Mouse (Mus musculus): ENCODE data around the gene Oas1d. TPM values are rescaled to one million over a fixed set of nuclear protein-coding genes. Genes with fewer than 3 reads are reported as not detected.
"Not testable (repeated sequence)": the region's sequence is repeated elsewhere in the genome, so short reads cannot be mapped to it uniquely, and the experiment has no call there.

Gene Oas1d
- polyA plus RNA-seq, 1 experiment: 0.18 TPM

- TF ChIP-seq POLR2A (IDR thresholded peaks at IDR 0.05; ENCODE audit: low read depth, low read length) (no peak), CTCF (IDR thresholded peaks at IDR 0.05; ENCODE audit: extremely low read depth, insufficient read length, insufficient replicate concordance, low read depth, low read length) (no peak)
- Histone ChIP-seq H3K36me3 (ENCODE audit: control insufficient read depth, insufficient read depth, low read length) (no peaks in the 10 kb centered on the region), H3K27me3 (ENCODE audit: control insufficient read depth, insufficient read depth, low read length) (no peaks in the 10 kb centered on the region), H3K4me3 (ENCODE audit: low read depth, low read length) (peak overlapping the region; percentile 31; the same call in 1 of the 2 replicates), H3K27ac (ENCODE audit: insufficient read depth, low read depth, low read length) (no peak overlapping the region), H3K4me1 (ENCODE audit: control insufficient read depth, insufficient read depth, insufficient read length, low read length) (peaks cover 12% of the 10 kb centered on the region; the same call in 1 of the 2 replicates)
- 49% methylated on average over 6 of the region's 6 CpGs for WGBS
Observed at GRCm38 (mm10) chr5:120887831-120888230, 26.5 kb upstream of the Oas1d start.

GRCm38 (mm10) chr5:120888294-120888815 is 26.0 kb upstream of the Oas1d start:
- 54% methylated on average over 4 of the region's 4 CpGs for whole genome bisulfite sequencing
- H3K27me3 ChIP-seq (ENCODE audit: control insufficient read depth, insufficient read depth, low read length): not testable (repeated sequence)

GRCm38 (mm10) chr5:120890026-120890425 is 24.3 kb upstream of the Oas1d start:
- H3K4me1 ChIP-seq (ENCODE audit: control insufficient read depth, insufficient read depth, insufficient read length, low read length): peaks cover 12% of the 10 kb centered on the region; the same call in 1 of the 2 replicates
- H3K27me3 ChIP-seq (ENCODE audit: control insufficient read depth, insufficient read depth, low read length): no peaks in the 10 kb centered on the region
- WGBS: 83% methylated on average over 2 of the region's 2 CpGs
- no peaks in the 10 kb centered on the region for H3K36me3 ChIP-seq (ENCODE audit: control insufficient read depth, insufficient read depth, low read length)
- H3K27ac ChIP-seq (ENCODE audit: insufficient read depth, low read depth, low read length): no peak overlapping the region
- no peak for TF ChIP-seq CTCF (IDR thresholded peaks at IDR 0.05; ENCODE audit: extremely low read depth, insufficient read length, insufficient replicate concordance, low read depth, low read length)
- TF ChIP-seq POLR2A (IDR thresholded peaks at IDR 0.05; ENCODE audit: low read depth, low read length): no peak
- no peak overlapping the region for H3K4me3 ChIP-seq (ENCODE audit: low read depth, low read length)

More at GRCm38 (mm10) chr5:120888294-120888815, 26.0 kb upstream of the Oas1d start:
- H3K4me3 ChIP-seq (ENCODE audit: low read depth, low read length); H3K36me3 ChIP-seq (ENCODE audit: control insufficient read depth, insufficient read depth, low read length); H3K27ac ChIP-seq (ENCODE audit: insufficient read depth, low read depth, low read length): not testable (repeated sequence)
- H3K4me1 ChIP-seq (ENCODE audit: control insufficient read depth, insufficient read depth, insufficient read length, low read length): peaks cover 12% of the 10 kb centered on the region; the same call in 1 of the 2 replicates

GRCm38 (mm10) chr5:120890991-120891390 is 23.3 kb upstream of the Oas1d start:
- 8% methylated on average over 3 of the region's 3 CpGs for WGBS
- Histone ChIP-seq H3K36me3 (ENCODE audit: control insufficient read depth, insufficient read depth, low read length) (peaks cover 3% of the 10 kb centered on the region; the same call in 1 of the 2 replicates), H3K27me3 (ENCODE audit: control insufficient read depth, insufficient read depth, low read length) (no peaks in the 10 kb centered on the region), H3K4me3 (ENCODE audit: low read depth, low read length) (no peak overlapping the region), H3K27ac (ENCODE audit: insufficient read depth, low read depth, low read length) (peak overlapping the region; percentile 33), H3K4me1 (ENCODE audit: control insufficient read depth, insufficient read depth, insufficient read length, low read length) (peaks cover 12% of the 10 kb centered on the region; the same call in 1 of the 2 replicates)
- TF ChIP-seq CTCF (IDR thresholded peaks at IDR 0.05; ENCODE audit: extremely low read depth, insufficient read length, insufficient replicate concordance, low read depth, low read length) (no peak), POLR2A (IDR thresholded peaks at IDR 0.05; ENCODE audit: low read depth, low read length) (no peak)

GRCm38 (mm10) chr5:120891566-120892242 is 22.6 kb upstream of the Oas1d start:
- peaks cover 12% of the 10 kb centered on the region; the same call in 1 of the 2 replicates for H3K4me1 ChIP-seq (ENCODE audit: control insufficient read depth, insufficient read depth, insufficient read length, low read length)
- H3K27me3 ChIP-seq (ENCODE audit: control insufficient read depth, insufficient read depth, low read length); H3K36me3 ChIP-seq (ENCODE audit: control insufficient read depth, insufficient read depth, low read length); H3K4me3 ChIP-seq (ENCODE audit: low read depth, low read length): not testable (repeated sequence)
- H3K27ac ChIP-seq (ENCODE audit: insufficient read depth, low read depth, low read length): peak overlapping the region; percentile 33
- WGBS: 23% methylated on average over 2 of the region's 2 CpGs

- no peak for TF ChIP-seq POLR2A (IDR thresholded peaks at IDR 0.05; ENCODE audit: low read depth, low read length)
- TF ChIP-seq CTCF (IDR thresholded peaks at IDR 0.05; ENCODE audit: extremely low read depth, insufficient read length, insufficient replicate concordance, low read depth, low read length): no peak
- H3K27ac ChIP-seq (ENCODE audit: insufficient read depth, low read depth, low read length): no peak overlapping the region
- WGBS: 57% methylated on average over 2 of the region's 2 CpGs
- peaks cover 12% of the 10 kb centered on the region; the same call in 1 of the 2 replicates for H3K4me1 ChIP-seq (ENCODE audit: control insufficient read depth, insufficient read depth, insufficient read length, low read length)
- peaks cover 3% of the 10 kb centered on the region; the same call in 1 of the 2 replicates for H3K36me3 ChIP-seq (ENCODE audit: control insufficient read depth, insufficient read depth, low read length)
- no peaks in the 10 kb centered on the region for H3K27me3 ChIP-seq (ENCODE audit: control insufficient read depth, insufficient read depth, low read length)
- no peak overlapping the region for H3K4me3 ChIP-seq (ENCODE audit: low read depth, low read length)
Observed at GRCm38 (mm10) chr5:120892243-120892660, 22.1 kb upstream of the Oas1d start.

GRCm38 (mm10) chr5:120893866-120894265 is 20.5 kb upstream of the Oas1d start:
- H3K4me3 ChIP-seq (ENCODE audit: low read depth, low read length); H3K27me3 ChIP-seq (ENCODE audit: control insufficient read depth, insufficient read depth, low read length); H3K27ac ChIP-seq (ENCODE audit: insufficient read depth, low read depth, low read length); H3K36me3 ChIP-seq (ENCODE audit: control insufficient read depth, insufficient read depth, low read length): not testable (repeated sequence)
- WGBS: 92% methylated on average over 4 of the region's 4 CpGs
- H3K4me1 ChIP-seq (ENCODE audit: control insufficient read depth, insufficient read depth, insufficient read length, low read length): peaks cover 12% of the 10 kb centered on the region; the same call in 1 of the 2 replicates

GRCm38 (mm10) chr5:120894692-120895091 is 19.6 kb upstream of the Oas1d start:
- not testable (repeated sequence) for H3K27ac ChIP-seq (ENCODE audit: insufficient read depth, low read depth, low read length); H3K27me3 ChIP-seq (ENCODE audit: control insufficient read depth, insufficient read depth, low read length); H3K4me3 ChIP-seq (ENCODE audit: low read depth, low read length)
- 43% methylated on average over 2 of the region's 2 CpGs for WGBS
- H3K36me3 ChIP-seq (ENCODE audit: control insufficient read depth, insufficient read depth, low read length): peaks cover 14% of the 10 kb centered on the region; the same call in 1 of the 2 replicates
- H3K4me1 ChIP-seq (ENCODE audit: control insufficient read depth, insufficient read depth, insufficient read length, low read length): peaks cover 12% of the 10 kb centered on the region; the same call in 1 of the 2 replicates

All from small intestine, adult 2 months (tissue).